Mouse (Mus musculus): ENCODE measurements around the gene Colgalt1. TPM values are rescaled to one million over a fixed set of nuclear protein-coding genes. Genes with fewer than 3 reads are reported as not detected.

Colgalt1 gene
- 172 and 200 TPM in 2 replicates for polyA plus RNA-seq (2012; rRNA removed)

GRCm38 (mm10) chr8:71610822-71611651 is at the start of gene Colgalt1:
Colgalt1 (plus strand) TSS chr8:71610998.
- peaks cover 4% of the 10 kb centered on the region; the same call in 1 of the 2 replicates for H3K4me1 ChIP-seq (ENCODE audit: control insufficient read depth, insufficient read depth, low read length)
- TF ChIP-seq CTCF (IDR thresholded peaks at IDR 0.05; ENCODE audit: insufficient read depth, low read length) (no peak), POLR2A (IDR thresholded peaks at IDR 0.05; ENCODE audit: borderline replicate concordance, extremely low read depth, low read depth, low read length) (peak; percentile 58; the same call in 1 of the 2 replicates)
- H3K4me3 ChIP-seq (replicated peaks; ENCODE audit: extremely low read depth, low read depth, low read length): peak within 1 kb of the TSS; percentile 86
- under 1% methylated on average over 81 of the region's 82 CpGs for WGBS
- peak; percentile 91 for DNase-seq

GRCm38 (mm10) chr8:71561401-71561800 is 49.4 kb upstream of the Colgalt1 start:
- H3K4me3 ChIP-seq (replicated peaks; ENCODE audit: extremely low read depth, low read depth, low read length): no peak overlapping the region
- DNase-seq: peak; percentile 67
- WGBS: 6% methylated on average over 15 of the region's 15 CpGs
- TF ChIP-seq CTCF (IDR thresholded peaks at IDR 0.05; ENCODE audit: insufficient read depth, low read length) (peak; percentile 99), POLR2A (IDR thresholded peaks at IDR 0.05; ENCODE audit: borderline replicate concordance, extremely low read depth, low read depth, low read length) (no peak)
- peaks cover 6% of the 10 kb centered on the region; the same call in 1 of the 2 replicates for H3K4me1 ChIP-seq (ENCODE audit: control insufficient read depth, insufficient read depth, low read length)

- peak; percentile 84 for DNase-seq
- under 1% methylated on average over 33 of the region's 33 CpGs for WGBS
- Histone ChIP-seq H3K4me1 (ENCODE audit: control insufficient read depth, insufficient read depth, low read length) (peaks cover 6% of the 10 kb centered on the region; the same call in 1 of the 2 replicates), H3K4me3 (replicated peaks; ENCODE audit: extremely low read depth, low read depth, low read length) (no peak overlapping the region)
- TF ChIP-seq CTCF (IDR thresholded peaks at IDR 0.05; ENCODE audit: insufficient read depth, low read length) (peak; percentile 39; the same call in 1 of the 2 replicates), POLR2A (IDR thresholded peaks at IDR 0.05; ENCODE audit: borderline replicate concordance, extremely low read depth, low read depth, low read length) (no peak)
These were observed 48.0 kb upstream of the Colgalt1 start for GRCm38 (mm10) chr8:71562751-71563150.

- WGBS: 88% methylated on average over 4 of the region's 4 CpGs
- H3K4me3 ChIP-seq (replicated peaks; ENCODE audit: extremely low read depth, low read depth, low read length): no peak overlapping the region
- peaks cover 8% of the 10 kb centered on the region; the same call in 1 of the 2 replicates for H3K4me1 ChIP-seq (ENCODE audit: control insufficient read depth, insufficient read depth, low read length)
- no peak for DNase-seq
- TF ChIP-seq POLR2A (IDR thresholded peaks at IDR 0.05; ENCODE audit: borderline replicate concordance, extremely low read depth, low read depth, low read length) (no peak), CTCF (IDR thresholded peaks at IDR 0.05; ENCODE audit: insufficient read depth, low read length) (no peak)
These were observed 46.8 kb upstream of the Colgalt1 start for GRCm38 (mm10) chr8:71563992-71564391.

- TF ChIP-seq POLR2A (IDR thresholded peaks at IDR 0.05; ENCODE audit: borderline replicate concordance, extremely low read depth, low read depth, low read length) (no peak), CTCF (IDR thresholded peaks at IDR 0.05; ENCODE audit: insufficient read depth, low read length) (no peak)
- DNase-seq: no peak
- Histone ChIP-seq H3K4me3 (replicated peaks; ENCODE audit: extremely low read depth, low read depth, low read length) (no peak within 1 kb of the TSS), H3K4me1 (ENCODE audit: control insufficient read depth, insufficient read depth, low read length) (peaks cover 11% of the 10 kb centered on the region)
- WGBS: 80% methylated on average over 3 of the region's 3 CpGs
These were observed 44.3 kb upstream of the Colgalt1 start, which contains the start of gene Nxnl1 for GRCm38 (mm10) chr8:71566501-71566900. Nxnl1 (minus strand) TSS chr8:71566601.

GRCm38 (mm10) chr8:71567587-71567986 is 43.2 kb upstream of the Colgalt1 start:
- H3K4me1 ChIP-seq (ENCODE audit: control insufficient read depth, insufficient read depth, low read length): peaks cover 10% of the 10 kb centered on the region
- 73% methylated on average over 7 of the region's 7 CpGs for WGBS
- no peak for DNase-seq
- no peak for TF ChIP-seq POLR2A (IDR thresholded peaks at IDR 0.05; ENCODE audit: borderline replicate concordance, extremely low read depth, low read depth, low read length)
- no peak for TF ChIP-seq CTCF (IDR thresholded peaks at IDR 0.05; ENCODE audit: insufficient read depth, low read length)
- no peak overlapping the region for H3K4me3 ChIP-seq (replicated peaks; ENCODE audit: extremely low read depth, low read depth, low read length)

- peak within 1 kb of the TSS; percentile 89 for H3K4me3 ChIP-seq (replicated peaks; ENCODE audit: extremely low read depth, low read depth, low read length)
- peak; percentile 75 for DNase-seq
- WGBS: 30% methylated on average over 13 of the region's 13 CpGs
- peaks cover 9% of the 10 kb centered on the region for H3K4me1 ChIP-seq (ENCODE audit: control insufficient read depth, insufficient read depth, low read length)
- no peak for TF ChIP-seq CTCF (IDR thresholded peaks at IDR 0.05; ENCODE audit: insufficient read depth, low read length)
- no peak for TF ChIP-seq POLR2A (IDR thresholded peaks at IDR 0.05; ENCODE audit: borderline replicate concordance, extremely low read depth, low read depth, low read length)
These were observed 42.3 kb upstream of the Colgalt1 start, which contains the start of gene Slc27a1 for GRCm38 (mm10) chr8:71568387-71568937. Slc27a1 (plus strand) TSS chr8:71568882.

- no peak for DNase-seq
- 48% methylated on average over 6 of the region's 6 CpGs for WGBS
- no peak for TF ChIP-seq POLR2A (IDR thresholded peaks at IDR 0.05; ENCODE audit: borderline replicate concordance, extremely low read depth, low read depth, low read length)
- TF ChIP-seq CTCF (IDR thresholded peaks at IDR 0.05; ENCODE audit: insufficient read depth, low read length): no peak
- no peak overlapping the region for H3K4me3 ChIP-seq (replicated peaks; ENCODE audit: extremely low read depth, low read depth, low read length)
- peaks cover 9% of the 10 kb centered on the region for H3K4me1 ChIP-seq (ENCODE audit: control insufficient read depth, insufficient read depth, low read length)
These were observed 41.9 kb upstream of the Colgalt1 start for GRCm38 (mm10) chr8:71568941-71569340.
